Mouse (Mus musculus): Measurements from ENCODE around the gene Gm21958. TPM values are rescaled to one million over a fixed set of nuclear protein-coding genes. Genes with fewer than 3 reads are reported as not detected.

Gene Gm21958
- not detected in 2 replicates for polyA plus RNA-seq (2014; fragmentation: Nextera tagmentation; extraction: Ambion mirVana)

- H3K4me3 ChIP-seq (ENCODE audit: low read depth, low read length): no peak within 1 kb of the TSS
- H3K27me3 ChIP-seq (ENCODE audit: control insufficient read depth, insufficient read depth, low read length): no peaks in the 10 kb centered on the region
- DNase-seq (ENCODE audit: low spot score) (no peak), ATAC-seq (ENCODE audit: low FRiP score) (no peak)
- H3K9ac ChIP-seq (ENCODE audit: low read depth, low read length): no peak within 1 kb of the TSS
- H3K9me3 ChIP-seq (ENCODE audit: control insufficient read depth, low read length): no peaks in the 10 kb centered on the region
- no peaks in the 10 kb centered on the region for H3K4me1 ChIP-seq (replicated peaks; ENCODE audit: control insufficient read depth, insufficient read depth, low read length)
- WGBS: 94% methylated on average over 6 of the region's 6 CpGs
- no peak within 1 kb of the TSS for H3K4me2 ChIP-seq (replicated peaks; ENCODE audit: low read depth, low read length)
- H3K36me3 ChIP-seq (ENCODE audit: control insufficient read depth, insufficient read depth, low read length): peaks cover 7% of the 10 kb centered on the region; the same call in 1 of the 2 replicates
- H3K27ac ChIP-seq (ENCODE audit: low read depth, low read length): no peak within 1 kb of the TSS
These were observed at the start of gene Gm21958 for GRCm38 (mm10) chr3:54714253-54714652. Gene Gm21958, minus strand, starts transcription at chr3:54714353.

GRCm38 (mm10) chr3:54761258-54761657 is 47.1 kb upstream of the Gm21958 start:
- Histone ChIP-seq H3K27me3 (ENCODE audit: control insufficient read depth, insufficient read depth, low read length) (no peaks in the 10 kb centered on the region), H3K4me2 (replicated peaks; ENCODE audit: low read depth, low read length) (no peak overlapping the region), H3K27ac (ENCODE audit: low read depth, low read length) (no peak overlapping the region), H3K4me3 (ENCODE audit: low read depth, low read length) (no peak overlapping the region), H3K4me1 (replicated peaks; ENCODE audit: control insufficient read depth, insufficient read depth, low read length) (no peaks in the 10 kb centered on the region; the same call in 1 of the 2 replicates), H3K36me3 (ENCODE audit: control insufficient read depth, insufficient read depth, low read length) (no peaks in the 10 kb centered on the region), H3K9me3 (ENCODE audit: control insufficient read depth, low read length) (no peaks in the 10 kb centered on the region), H3K9ac (ENCODE audit: low read depth, low read length) (no peak overlapping the region)
- WGBS: 89% methylated on average over 1 of the region's 1 CpGs
- ATAC-seq (ENCODE audit: low FRiP score) (no peak), DNase-seq (ENCODE audit: low spot score) (no peak)

- WGBS: 45% methylated on average over 15 of the region's 15 CpGs
- Histone ChIP-seq H3K4me1 (replicated peaks; ENCODE audit: control insufficient read depth, insufficient read depth, low read length) (no peaks in the 10 kb centered on the region; the same call in 1 of the 2 replicates), H3K9me3 (ENCODE audit: control insufficient read depth, low read length) (no peaks in the 10 kb centered on the region), H3K36me3 (ENCODE audit: control insufficient read depth, insufficient read depth, low read length) (no peaks in the 10 kb centered on the region), H3K4me2 (replicated peaks; ENCODE audit: low read depth, low read length) (no peak overlapping the region), H3K27me3 (ENCODE audit: control insufficient read depth, insufficient read depth, low read length) (no peaks in the 10 kb centered on the region; the same call in 1 of the 2 replicates), H3K9ac (ENCODE audit: low read depth, low read length) (no peak overlapping the region), H3K4me3 (ENCODE audit: low read depth, low read length) (no peak overlapping the region), H3K27ac (ENCODE audit: low read depth, low read length) (no peak overlapping the region)
- no peak for ATAC-seq (ENCODE audit: low FRiP score)
- no peak for DNase-seq (ENCODE audit: low spot score)
These were observed 46.4 kb upstream of the Gm21958 start for GRCm38 (mm10) chr3:54760321-54761115.

GRCm38 (mm10) chr3:54759211-54759610 is 45.1 kb upstream of the Gm21958 start:
- H3K36me3 ChIP-seq (ENCODE audit: control insufficient read depth, insufficient read depth, low read length): no peaks in the 10 kb centered on the region
- ATAC-seq (ENCODE audit: low FRiP score): no peak
- WGBS: 78% methylated on average over 9 of the region's 9 CpGs
- H3K27ac ChIP-seq (ENCODE audit: low read depth, low read length): no peak overlapping the region
- H3K4me2 ChIP-seq (replicated peaks; ENCODE audit: low read depth, low read length): no peak overlapping the region
- no peaks in the 10 kb centered on the region for H3K9me3 ChIP-seq (ENCODE audit: control insufficient read depth, low read length)
- H3K27me3 ChIP-seq (ENCODE audit: control insufficient read depth, insufficient read depth, low read length): peaks cover 7% of the 10 kb centered on the region; the same call in 1 of the 2 replicates
- H3K9ac ChIP-seq (ENCODE audit: low read depth, low read length): no peak overlapping the region
- no peak overlapping the region for H3K4me3 ChIP-seq (ENCODE audit: low read depth, low read length)
- peaks cover 3% of the 10 kb centered on the region for H3K4me1 ChIP-seq (replicated peaks; ENCODE audit: control insufficient read depth, insufficient read depth, low read length)
- DNase-seq (ENCODE audit: low spot score): no peak

- 85% methylated on average over 8 of the region's 8 CpGs for WGBS
- ATAC-seq (ENCODE audit: low FRiP score) (no peak), DNase-seq (ENCODE audit: low spot score) (no peak)
- Histone ChIP-seq H3K36me3 (ENCODE audit: control insufficient read depth, insufficient read depth, low read length) (no peaks in the 10 kb centered on the region), H3K4me1 (replicated peaks; ENCODE audit: control insufficient read depth, insufficient read depth, low read length) (peaks cover 3% of the 10 kb centered on the region), H3K4me2 (replicated peaks; ENCODE audit: low read depth, low read length) (no peak overlapping the region), H3K9ac (ENCODE audit: low read depth, low read length) (no peak overlapping the region), H3K4me3 (ENCODE audit: low read depth, low read length) (no peak overlapping the region), H3K9me3 (ENCODE audit: control insufficient read depth, low read length) (no peaks in the 10 kb centered on the region), H3K27me3 (ENCODE audit: control insufficient read depth, insufficient read depth, low read length) (peaks cover 7% of the 10 kb centered on the region; the same call in 1 of the 2 replicates), H3K27ac (ENCODE audit: low read depth, low read length) (no peak overlapping the region)
These were observed 43.3 kb upstream of the Gm21958 start for GRCm38 (mm10) chr3:54757446-54757845.

- Histone ChIP-seq H3K9me3 (ENCODE audit: control insufficient read depth, low read length) (no peaks in the 10 kb centered on the region), H3K4me2 (replicated peaks; ENCODE audit: low read depth, low read length) (peak overlapping the region; percentile 100), H3K4me3 (ENCODE audit: low read depth, low read length) (peak overlapping the region; percentile 57), H3K36me3 (ENCODE audit: control insufficient read depth, insufficient read depth, low read length) (0 out of 2 replicates have a peak, but pooled peaks cover 2% of the 10 kb centered on the region), H3K27me3 (ENCODE audit: control insufficient read depth, insufficient read depth, low read length) (peaks cover 7% of the 10 kb centered on the region; the same call in 1 of the 2 replicates), H3K27ac (ENCODE audit: low read depth, low read length) (no peak overlapping the region), H3K4me1 (replicated peaks; ENCODE audit: control insufficient read depth, insufficient read depth, low read length) (peaks cover 3% of the 10 kb centered on the region), H3K9ac (ENCODE audit: low read depth, low read length) (peak overlapping the region; percentile 62)
- peak; percentile 44 for DNase-seq (ENCODE audit: low spot score)
- WGBS: under 1% methylated on average over 11 of the region's 11 CpGs
- ATAC-seq (ENCODE audit: low FRiP score): no peak
These were observed 41.9 kb upstream of the Gm21958 start for GRCm38 (mm10) chr3:54756058-54756457.

GRCm38 (mm10) chr3:54755145-54756041 is 41.2 kb upstream of the Gm21958 start, which contains the start of gene Smad9:
Gene Smad9, plus strand, starts transcription at chr3:54755582.
- ATAC-seq (ENCODE audit: low FRiP score): peak; percentile 87
- WGBS: 1% methylated on average over 58 of the region's 66 CpGs
- Histone ChIP-seq H3K27ac (ENCODE audit: low read depth, low read length) (no peak within 1 kb of the TSS), H3K27me3 (ENCODE audit: control insufficient read depth, insufficient read depth, low read length) (peaks cover 7% of the 10 kb centered on the region; the same call in 1 of the 2 replicates), H3K9me3 (ENCODE audit: control insufficient read depth, low read length) (no peaks in the 10 kb centered on the region), H3K4me3 (ENCODE audit: low read depth, low read length) (peak within 1 kb of the TSS; percentile 57), H3K4me1 (replicated peaks; ENCODE audit: control insufficient read depth, insufficient read depth, low read length) (peaks cover 3% of the 10 kb centered on the region), H3K4me2 (replicated peaks; ENCODE audit: low read depth, low read length) (peak within 1 kb of the TSS; percentile 100), H3K9ac (ENCODE audit: low read depth, low read length) (peak within 1 kb of the TSS; percentile 62), H3K36me3 (ENCODE audit: control insufficient read depth, insufficient read depth, low read length) (0 out of 2 replicates have a peak, but pooled peaks cover 2% of the 10 kb centered on the region)
- DNase-seq (ENCODE audit: low spot score): peak; percentile 63

- no peak overlapping the region for H3K4me3 ChIP-seq (ENCODE audit: low read depth, low read length)
- DNase-seq (ENCODE audit: low spot score) (no peak), ATAC-seq (ENCODE audit: low FRiP score) (no peak)
- no peak overlapping the region for H3K27ac ChIP-seq (ENCODE audit: low read depth, low read length)
- H3K4me1 ChIP-seq (replicated peaks; ENCODE audit: control insufficient read depth, insufficient read depth, low read length): peaks cover 3% of the 10 kb centered on the region
- H3K9ac ChIP-seq (ENCODE audit: low read depth, low read length): no peak overlapping the region
- 0 out of 2 replicates have a peak, but pooled peaks cover 2% of the 10 kb centered on the region for H3K36me3 ChIP-seq (ENCODE audit: control insufficient read depth, insufficient read depth, low read length)
- 88% methylated on average over 4 of the region's 4 CpGs for WGBS
- no peaks in the 10 kb centered on the region for H3K9me3 ChIP-seq (ENCODE audit: control insufficient read depth, low read length)
- no peak overlapping the region for H3K4me2 ChIP-seq (replicated peaks; ENCODE audit: low read depth, low read length)
- peaks cover 7% of the 10 kb centered on the region; the same call in 1 of the 2 replicates for H3K27me3 ChIP-seq (ENCODE audit: control insufficient read depth, insufficient read depth, low read length)
These were observed 39.3 kb upstream of the Gm21958 start for GRCm38 (mm10) chr3:54753411-54753810.

Measured in hindbrain, embryonic 11.5 days (tissue).